Mouse (Mus musculus) yolk sac, embryonic 10.5 days (tissue): Measurements from ENCODE around the gene Armc10.
"Not testable (repeated sequence)": the region's sequence is repeated elsewhere in the genome, so short reads cannot be mapped to it uniquely, and the experiment has no call there.

Experiments
- DNase-seq: peaks from one replicate; pipeline ENCODE4 v3.0.0-alpha.2; 2017; ENCODE audit warnings: low spot score

Gene Armc10

DNA sequence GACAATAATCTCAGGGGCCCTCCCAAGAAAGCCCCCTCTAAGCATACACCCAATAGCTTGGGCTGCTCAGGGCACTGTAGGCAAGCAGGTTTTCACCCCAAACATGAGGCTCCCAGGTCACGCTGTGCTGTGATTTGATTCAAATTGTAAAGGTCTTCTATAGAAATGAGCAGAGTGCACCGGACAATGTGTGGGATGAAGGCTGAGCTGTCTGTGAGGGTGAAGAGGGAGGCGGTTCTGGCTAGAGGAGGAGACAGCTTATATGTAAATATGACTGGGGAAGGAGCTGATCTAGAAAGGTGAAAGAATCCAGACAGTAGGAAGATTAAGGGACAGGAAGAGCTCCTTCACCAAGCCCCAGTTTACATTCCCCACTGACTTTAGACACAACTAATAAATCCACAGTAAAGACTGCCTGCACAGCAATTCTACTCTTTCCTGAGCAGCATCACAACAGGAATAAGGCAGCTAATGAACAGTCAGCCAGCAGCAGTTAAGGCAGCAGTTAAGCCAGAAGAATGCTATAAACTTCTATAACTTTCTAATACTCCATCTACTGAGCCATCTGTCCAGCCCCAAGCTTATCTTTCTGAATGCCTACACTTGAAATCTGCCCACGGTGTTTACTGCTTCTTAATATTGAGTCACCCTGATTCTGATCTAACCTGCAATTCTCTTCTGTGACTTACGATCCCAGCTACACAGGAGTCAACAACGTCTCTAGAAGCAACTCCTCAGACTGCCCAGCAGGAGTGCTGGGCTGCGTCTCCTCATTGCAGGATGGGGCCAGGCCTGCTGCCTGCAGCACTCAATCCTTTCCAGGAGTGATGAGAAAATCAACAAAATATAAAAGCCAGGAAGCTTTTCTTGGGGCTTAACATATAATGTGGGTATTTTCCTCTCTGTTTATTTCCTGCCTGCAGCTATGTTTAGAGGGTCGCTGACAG, 21.9 kb downstream of the Armc10 start:
- DNase-seq: no peak

DNA sequence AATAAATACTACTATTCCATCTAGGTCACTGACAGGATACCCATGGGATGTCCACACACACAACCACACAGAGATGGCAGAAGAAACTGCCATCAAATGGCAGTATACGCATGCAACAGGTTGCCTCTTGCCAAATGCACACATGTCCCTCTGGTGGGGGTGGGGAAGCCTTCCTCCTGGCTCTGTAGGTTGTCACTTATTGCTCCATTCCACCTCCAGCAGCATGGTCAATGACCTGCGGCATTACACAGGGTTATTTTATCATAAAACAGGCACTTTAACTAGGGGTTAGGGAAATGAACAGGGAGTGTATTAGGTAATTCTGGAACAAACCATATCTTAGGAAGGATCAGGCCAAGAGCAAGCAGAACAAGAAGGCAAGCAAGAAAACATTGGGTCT, 23.7 kb downstream of the Armc10 start:
- no peak for DNase-seq

GRCm38 (mm10) chr5:21672812-21673635, 27.4 kb downstream of the Armc10 start:
- DNase-seq: peak; percentile 26

GRCm38 (mm10) chr5:21673742-21674141, 28.1 kb downstream of the Armc10 start:
- no peak for DNase-seq

- DNase-seq: no peak
These were observed 29.4 kb downstream of the Armc10 start for GRCm38 (mm10) chr5:21675019-21675418.

- DNase-seq: no peak
These were observed 29.9 kb downstream of the Armc10 start for GRCm38 (mm10) chr5:21675494-21675893.

- no peak for DNase-seq
These were observed 32.3 kb downstream of the Armc10 start for GRCm38 (mm10) chr5:21677939-21678338.

GRCm38 (mm10) chr5:21678363-21678762, 32.8 kb downstream of the Armc10 start:
- DNase-seq: no peak

GRCm38 (mm10) chr5:21680029-21680428, 34.4 kb downstream of the Armc10 start:
- DNase-seq: no peak

GRCm38 (mm10) chr5:21680940-21681339, 35.3 kb downstream of the Armc10 start:
- no peak for DNase-seq

GRCm38 (mm10) chr5:21683811-21684210, 38.2 kb downstream of the Armc10 start:
- no peak for DNase-seq

GRCm38 (mm10) chr5:21685001-21685400, 39.4 kb downstream of the Armc10 start:
- DNase-seq: no peak

DNA sequence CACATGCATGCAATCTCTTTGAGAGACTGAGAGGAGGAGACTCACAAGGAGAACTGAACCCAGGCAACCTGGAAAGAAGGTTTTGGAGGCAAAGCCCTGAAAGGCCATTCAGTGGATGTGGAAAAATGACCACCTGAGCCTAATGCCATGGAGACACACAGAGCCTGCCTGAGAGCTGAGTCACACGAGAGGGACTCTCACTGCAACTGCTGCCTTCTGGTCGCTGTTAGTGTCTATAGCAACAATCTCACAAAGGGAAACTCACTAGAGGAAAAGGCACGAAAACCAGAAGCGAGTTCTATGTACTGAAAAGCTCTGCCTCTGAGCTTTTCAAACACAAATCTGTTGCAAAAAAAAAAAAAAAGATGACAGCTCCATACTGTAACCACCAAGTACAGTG, 41.4 kb downstream of the Armc10 start:
- DNase-seq: no peak

GRCm38 (mm10) chr5:21692230-21692629, 46.6 kb downstream of the Armc10 start:
- DNase-seq: no peak

- DNase-seq: no peak
These were observed 47.8 kb downstream of the Armc10 start for GRCm38 (mm10) chr5:21693372-21693870.

DNA sequence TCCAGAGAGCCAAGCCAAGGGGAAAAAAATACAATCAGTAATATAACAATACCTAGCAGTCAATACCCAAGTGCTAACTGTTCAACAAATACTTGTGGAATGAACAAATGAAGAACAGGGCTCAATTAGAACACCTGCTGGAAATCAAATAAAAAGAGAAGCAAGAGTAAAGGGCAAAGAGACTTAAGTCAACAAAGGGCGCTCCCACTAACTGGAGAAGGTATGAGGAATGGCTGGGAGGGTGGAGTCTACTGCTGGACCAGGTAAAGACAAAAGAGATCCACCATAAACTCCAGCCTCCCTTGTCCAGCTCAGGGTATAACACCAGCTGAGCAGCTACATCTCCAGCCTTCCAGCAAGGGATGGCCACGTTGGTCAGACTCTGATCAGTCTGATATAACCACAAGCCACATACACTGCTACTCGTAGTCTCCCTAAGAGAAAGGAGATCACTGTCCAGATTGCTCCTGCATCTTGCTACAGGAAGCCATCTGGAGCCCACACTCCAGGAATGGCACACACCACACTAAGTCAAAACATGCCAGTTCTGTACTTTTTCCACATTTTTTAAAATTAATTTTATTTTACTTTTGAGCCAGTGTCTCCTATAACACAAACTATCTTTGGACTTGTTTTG, 49.4 kb downstream of the Armc10 start:
- no peak for DNase-seq

- DNase-seq: not testable (repeated sequence)
These were observed 53.9 kb downstream of the Armc10 start for GRCm38 (mm10) chr5:21699555-21699954.

DNA sequence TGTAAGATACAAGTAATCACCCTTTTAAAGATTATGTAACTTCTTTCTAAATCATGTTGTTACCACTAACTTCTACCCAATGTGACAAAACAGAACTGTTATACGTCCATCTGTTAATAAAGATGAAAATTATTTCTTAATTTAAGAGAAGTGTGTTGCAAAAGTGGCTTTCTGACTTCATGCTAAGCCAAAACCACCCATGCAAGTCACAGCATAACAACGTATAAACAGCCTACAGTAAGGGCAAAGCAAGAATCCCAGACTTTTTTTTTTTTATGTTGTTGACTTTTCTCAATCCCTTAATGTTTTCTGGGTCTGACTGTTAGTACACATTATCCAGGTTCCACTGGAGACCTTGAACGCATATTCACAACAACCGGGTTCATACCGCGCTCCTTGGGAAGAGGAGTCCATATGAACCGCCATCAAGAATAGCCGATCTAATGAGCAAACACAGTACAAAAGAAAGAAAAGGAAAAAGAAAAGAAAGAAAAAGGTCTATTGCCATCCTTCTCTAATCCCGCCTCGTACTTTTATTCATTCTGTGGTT, 54.7 kb downstream of the Armc10 start:
- no peak for DNase-seq

- no peak for DNase-seq
These were observed 55.3 kb downstream of the Armc10 start for GRCm38 (mm10) chr5:21700934-21701333.

DNA sequence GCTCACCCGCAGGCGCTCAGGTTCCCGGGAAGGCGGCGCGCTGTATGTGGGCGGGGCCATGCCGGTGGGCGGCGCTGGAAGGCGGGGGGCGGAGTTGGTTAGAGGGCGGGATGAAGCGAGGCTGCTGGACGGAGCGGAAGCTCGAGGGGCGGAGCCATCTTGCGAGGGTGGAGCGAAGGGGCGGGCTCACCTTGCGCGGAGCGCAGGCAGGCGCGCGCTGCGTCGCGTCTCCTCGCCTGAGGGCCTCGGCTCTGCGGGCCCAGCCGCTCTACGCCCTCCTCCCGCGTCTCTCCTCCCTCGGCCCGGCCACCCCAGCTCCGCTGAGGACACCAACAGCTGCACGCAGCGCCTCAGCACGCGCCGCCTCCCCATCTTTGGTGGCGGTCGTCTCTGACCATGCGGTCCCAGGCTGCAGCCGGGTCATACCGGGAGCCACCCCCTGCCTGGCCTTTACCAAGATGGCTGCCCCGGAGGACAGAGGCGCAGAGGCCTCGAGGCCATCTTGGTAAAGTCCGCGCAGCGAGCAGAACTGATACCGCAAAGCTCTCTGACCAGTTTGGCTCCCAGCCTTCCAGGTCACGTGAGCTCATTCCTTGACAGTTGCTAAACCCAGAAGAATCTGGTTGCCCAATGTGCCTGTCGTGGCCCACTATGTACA, 55.9 kb downstream of the Armc10 start, which contains the start of gene Napepld:
Gene Napepld (minus strand): TSS at position 46 of the 658 bp plus-strand sequence.
- DNase-seq: peak; percentile 98

- DNase-seq: no peak
These were observed 56.4 kb downstream of the Armc10 start for GRCm38 (mm10) chr5:21702009-21702364.
